Mouse (Mus musculus) testis, adult 2 months (tissue): Measurements from ENCODE around the gene Phf21a.

Experiments used
- CTCF ChIP-seq: fragments of 200-500 bp; IDR thresholded peaks from 2 replicates; pipeline ENCODE4 v1.5.1; 2012; ENCODE audit warnings: low read depth, mild to moderate bottlenecking, inconsistent platforms, low read length, moderate library complexity; ENCODE audit not compliant: control insufficient read depth, insufficient read depth, insufficient replicate concordance
- POLR2A ChIP-seq: fragments of 200-500 bp; IDR thresholded peaks from 2 replicates; pipeline ENCODE4 v1.6.1; 2012; ENCODE audit warnings: low read depth, mild to moderate bottlenecking, inconsistent platforms, low read length, moderate library complexity; ENCODE audit not compliant: control insufficient read depth

- TF ChIP-seq CTCF: no peak
- peak; percentile 72; the same call in 1 of the 2 replicates for TF ChIP-seq POLR2A
Observed at GRCm38 (mm10) chr2:92382759-92383158, 289.8 kb downstream of the Phf21a start.
